Mouse (Mus musculus) stomach, postnatal 0 days (tissue): Measurements from ENCODE around the gene Ripply1. TPM values are rescaled to one million over a fixed set of nuclear protein-coding genes. Genes with fewer than 3 reads are reported as not detected.

Experiments used
- ATAC-seq: fragments of 200-750 bp; cut with Nextera tagmentation; 2 replicates; pipeline ENCODE4 v1.8.0; 2017; ENCODE audit not compliant: low FRiP score, low TSS enrichment
- DNase-seq: peaks from one replicate; pipeline ENCODE4 v3.0.0-alpha.2; 2016; ENCODE audit warnings: low spot score
- H3K27ac ChIP-seq: fragments of 300-500 bp; sonication (generic); replicated peaks from 2 replicates; pipeline ENCODE4 v1.5.1; 2014; ENCODE audit warnings: mild to moderate bottlenecking, control low read depth
- H3K27me3 ChIP-seq: fragments of 300-500 bp; sonication (generic); 2 replicates; pipeline ENCODE4 v1.6.1; 2014; ENCODE audit warnings: low read length; ENCODE audit not compliant: control insufficient read depth, insufficient read depth
- H3K36me3 ChIP-seq: fragments of 300-500 bp; sonication (generic); 2 replicates; pipeline ENCODE4 v1.6.1; 2014; ENCODE audit warnings: low read length, mixed read lengths; ENCODE audit not compliant: control insufficient read depth, insufficient read depth
- H3K4me1 ChIP-seq: fragments of 300-500 bp; sonication (generic); replicated peaks from 2 replicates; pipeline ENCODE4 v1.6.1; 2014; ENCODE audit warnings: antibody characterized with exemption; ENCODE audit not compliant: control insufficient read depth, insufficient read depth
- H3K4me2 ChIP-seq: fragments of 300-500 bp; sonication (generic); replicated peaks from 2 replicates; pipeline ENCODE4 v1.6.1; 2014; ENCODE audit warnings: low read depth, mild to moderate bottlenecking, control low read depth, moderate library complexity
- H3K4me3 ChIP-seq: fragments of 300-500 bp; sonication (generic); 2 replicates; pipeline ENCODE4 v1.5.1; 2014; ENCODE audit warnings: low read depth, low read length, control low read depth
- H3K9ac ChIP-seq: fragments of 300-500 bp; sonication (generic); 2 replicates; pipeline ENCODE4 v1.6.1; 2014; ENCODE audit warnings: mild to moderate bottlenecking, low read length, control low read depth, mixed read lengths
- H3K9me3 ChIP-seq: fragments of 300-500 bp; sonication (generic); 2 replicates; pipeline ENCODE4 v1.6.1; 2016; ENCODE audit warnings: low read length; ENCODE audit not compliant: control insufficient read depth
- CTCF ChIP-seq: IDR thresholded peaks from 2 replicates; pipeline ENCODE4 v1.5.1; 2016; ENCODE audit warnings: antibody characterized with exemption, low read depth, mild to moderate bottlenecking, moderate library complexity
- EP300 ChIP-seq: optimal IDR thresholded peaks from 2 replicates; pipeline ENCODE3; 2016; ENCODE audit warnings: antibody characterized with exemption
- WGBS: fragments of 180-500 bp; shearing (Covaris S2); extraction: QIAGEN DNeasy Blood & Tissue Kit; methylation state at CpG from one replicate; pipeline ENCODE4 v1.1.7; 2014; 5-methylcytosine and 5-hydroxymethylcytosine counted together
- polyA plus RNA-seq: library from polyadenylated mRNA; unstranded; fragments of >200 nt; fragmentation: Nextera tagmentation; extraction: Ambion mirVana; gene quantifications from 2 replicates; pipeline ENCODE4 v1.2.1, GENCODE M21; 2015

Ripply1 gene
- polyA plus RNA-seq, 1 experiment from 2014 or later, result not detected

GRCm38 (mm10) chrX:139814018-139814635, 32.0 kb upstream of the Ripply1 start:
- no peaks in the 10 kb centered on the region for H3K9me3 ChIP-seq
- no peak overlapping the region for H3K4me3 ChIP-seq
- no peak for DNase-seq
- H3K4me1 ChIP-seq, result no peaks in the 10 kb centered on the region
- H3K4me2 ChIP-seq, result no peak overlapping the region
- no peak for TF ChIP-seq CTCF
- TF ChIP-seq EP300, result no peak
- 79% methylated on average over 8 of the region's 8 CpGs for WGBS
- no peaks in the 10 kb centered on the region for H3K36me3 ChIP-seq
- no peak overlapping the region for H3K27ac ChIP-seq
- H3K9ac ChIP-seq, result no peak overlapping the region
- no peak for ATAC-seq
- no peaks in the 10 kb centered on the region for H3K27me3 ChIP-seq

- Histone ChIP-seq H3K36me3 (no peaks in the 10 kb centered on the region), H3K4me2 (no peak overlapping the region), H3K9me3 (no peaks in the 10 kb centered on the region), H3K27me3 (no peaks in the 10 kb centered on the region), H3K9ac (no peak overlapping the region), H3K4me3 (no peak overlapping the region), H3K27ac (no peak overlapping the region), H3K4me1 (no peaks in the 10 kb centered on the region)
- 72% methylated on average over 9 of the region's 9 CpGs for WGBS
- ATAC-seq (no peak), DNase-seq (no peak)
- no peak for TF ChIP-seq EP300
- TF ChIP-seq CTCF, result no peak
These were observed 31.3 kb upstream of the Ripply1 start for GRCm38 (mm10) chrX:139813299-139814002.

- Histone ChIP-seq H3K4me3 (no peak overlapping the region), H3K27me3 (no peaks in the 10 kb centered on the region), H3K4me2 (no peak overlapping the region), H3K9me3 (no peaks in the 10 kb centered on the region), H3K36me3 (no peaks in the 10 kb centered on the region), H3K4me1 (no peaks in the 10 kb centered on the region), H3K9ac (no peak overlapping the region), H3K27ac (no peak overlapping the region)
- WGBS, result 62% methylated on average over 3 of the region's 3 CpGs
- TF ChIP-seq CTCF (no peak), EP300 (no peak)
- ATAC-seq, result no peak
- DNase-seq, result no peak
These were observed 30.6 kb upstream of the Ripply1 start for GRCm38 (mm10) chrX:139812636-139813298.

- H3K4me3 ChIP-seq, result no peak overlapping the region
- ATAC-seq, result no peak
- no peaks in the 10 kb centered on the region for H3K9me3 ChIP-seq
- DNase-seq, result no peak
- no peak overlapping the region for H3K9ac ChIP-seq
- H3K4me2 ChIP-seq, result no peak overlapping the region
- no peak for TF ChIP-seq EP300
- no peak for TF ChIP-seq CTCF
- H3K27me3 ChIP-seq, result no peaks in the 10 kb centered on the region
- no peaks in the 10 kb centered on the region for H3K4me1 ChIP-seq
- 83% methylated on average over 10 of the region's 10 CpGs for WGBS
- H3K27ac ChIP-seq, result no peak overlapping the region
- H3K36me3 ChIP-seq, result no peaks in the 10 kb centered on the region
These were observed 26.3 kb upstream of the Ripply1 start for GRCm38 (mm10) chrX:139808501-139808900.

- no peak overlapping the region for H3K9ac ChIP-seq
- DNase-seq (no peak), ATAC-seq (no peak)
- 49% methylated on average over 4 of the region's 4 CpGs for WGBS
- H3K9me3 ChIP-seq, result no peaks in the 10 kb centered on the region
- no peak overlapping the region for H3K4me2 ChIP-seq
- no peaks in the 10 kb centered on the region for H3K4me1 ChIP-seq
- H3K36me3 ChIP-seq, result no peaks in the 10 kb centered on the region
- no peaks in the 10 kb centered on the region for H3K27me3 ChIP-seq
- H3K27ac ChIP-seq, result no peak overlapping the region
- no peak overlapping the region for H3K4me3 ChIP-seq
- TF ChIP-seq EP300, result no peak
- TF ChIP-seq CTCF, result no peak
These were observed 25.9 kb upstream of the Ripply1 start for GRCm38 (mm10) chrX:139808085-139808484.

- no peak overlapping the region for H3K27ac ChIP-seq
- ATAC-seq (no peak), DNase-seq (no peak)
- no peak overlapping the region for H3K4me2 ChIP-seq
- no peaks in the 10 kb centered on the region for H3K36me3 ChIP-seq
- H3K9me3 ChIP-seq, result no peaks in the 10 kb centered on the region
- no peak overlapping the region for H3K4me3 ChIP-seq
- no peak for TF ChIP-seq CTCF
- no peak for TF ChIP-seq EP300
- 68% methylated on average over 2 of the region's 2 CpGs for WGBS
- no peaks in the 10 kb centered on the region for H3K27me3 ChIP-seq
- H3K9ac ChIP-seq, result no peak overlapping the region
- no peaks in the 10 kb centered on the region for H3K4me1 ChIP-seq
These were observed 25.2 kb upstream of the Ripply1 start for GRCm38 (mm10) chrX:139807391-139807790.
